Mouse (Mus musculus) cerebellum, postnatal 10 days (tissue): ENCODE results near the gene Csnk2a1.
"Not testable (repeated sequence)": the region's sequence is repeated elsewhere in the genome, so short reads cannot be mapped to it uniquely, and the experiment has no call there.

Experiments
- DNase-seq, 2 experiments: peaks; one replicate each; pipeline ENCODE4 v3.0.0; 2021; ENCODE audit warnings: mixed read lengths in 2 of 2

Gene Csnk2a1

DNA sequence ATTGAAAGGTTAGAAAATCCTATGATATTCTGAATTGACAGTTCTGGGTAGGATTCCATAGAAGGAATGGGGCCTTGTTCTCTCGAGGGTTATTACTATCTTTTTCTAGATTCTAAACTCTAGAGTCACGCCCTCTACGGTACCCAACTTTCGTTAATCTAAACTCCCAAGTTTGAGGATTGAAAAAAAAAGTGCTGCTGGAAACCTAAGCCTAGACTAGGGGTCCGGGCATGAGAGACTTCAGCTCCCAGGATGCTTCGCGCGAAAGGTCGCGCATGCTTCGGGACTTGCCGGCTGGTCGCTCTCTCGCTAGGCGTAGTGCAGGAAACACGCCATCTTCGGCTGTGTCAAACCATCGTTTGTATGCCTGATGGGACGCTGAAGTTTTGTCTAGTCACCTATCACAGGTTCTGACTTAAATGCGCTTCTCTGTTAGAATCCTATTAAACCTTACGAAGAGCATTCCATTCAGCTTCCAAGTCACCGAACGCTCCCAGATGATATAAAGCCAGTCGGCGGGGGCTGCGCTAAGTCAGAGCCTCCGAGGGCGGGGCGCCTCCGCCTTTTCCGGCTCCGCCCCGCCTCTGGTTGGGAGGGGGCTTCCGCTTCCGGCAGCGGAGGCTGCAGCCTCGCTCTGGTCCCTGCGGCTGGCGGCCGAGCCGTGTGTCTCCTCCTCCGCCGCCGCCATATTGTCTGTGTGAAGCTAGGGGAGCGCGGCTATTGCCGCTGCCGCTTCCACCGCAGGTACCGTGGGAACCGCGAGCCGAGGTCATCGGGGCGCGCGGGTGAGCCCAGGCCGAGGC lies at the start of gene Csnk2a1:
Csnk2a1 (plus strand) TSS at position 592 of the 803 bp plus-strand sequence.
- DNase-seq, result peak; percentile 95 to 96

GRCm38 (mm10) chr2:152177162-152177805 lies 49.4 kb upstream of the Csnk2a1 start:
- no peak for DNase-seq

- no peak for DNase-seq
These were observed 48.9 kb upstream of the Csnk2a1 start for GRCm38 (mm10) chr2:152177806-152178170.

DNA sequence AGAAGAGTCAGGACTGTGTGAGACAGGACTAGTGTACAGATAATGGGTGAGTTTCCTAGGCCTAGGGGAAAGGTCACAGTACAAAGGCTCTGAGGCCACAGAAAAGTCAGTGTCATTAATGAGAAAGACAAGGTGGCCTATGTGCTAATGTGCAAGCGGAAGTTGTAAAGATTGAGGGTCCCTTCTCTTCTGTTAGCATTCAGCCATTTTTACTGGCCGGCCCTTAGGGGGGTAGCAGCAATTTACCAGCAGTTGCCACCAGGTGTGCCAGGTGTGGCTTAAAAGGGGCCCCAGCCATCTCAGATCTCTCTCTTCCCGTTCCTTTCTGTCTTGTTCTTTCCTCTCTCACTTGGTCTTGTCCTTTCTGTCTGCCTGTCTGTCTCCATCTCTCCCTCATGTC lies 48.3 kb upstream of the Csnk2a1 start:
- no peak for DNase-seq

DNA sequence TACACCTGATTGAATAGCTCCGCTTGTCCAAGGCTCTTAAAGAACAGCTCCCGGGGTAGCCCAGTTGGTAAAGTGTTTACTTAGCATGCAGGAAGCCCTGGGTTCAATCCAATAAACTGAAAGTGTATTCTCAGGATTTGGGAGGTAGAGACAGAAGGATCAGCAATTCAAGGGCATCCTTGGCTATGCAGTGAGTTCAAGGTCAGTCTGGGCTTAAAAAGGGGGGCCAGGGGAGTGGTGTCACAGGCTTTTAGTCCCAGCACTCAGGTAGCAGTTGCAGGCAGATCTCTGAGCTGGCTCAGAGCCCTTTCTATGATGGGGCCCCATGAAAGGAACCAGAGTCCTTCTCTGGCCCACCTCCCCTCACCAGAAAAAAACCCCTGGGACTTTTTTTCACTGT lies 47.3 kb upstream of the Csnk2a1 start:
- no peak for DNase-seq

GRCm38 (mm10) chr2:152180323-152180722 lies 46.3 kb upstream of the Csnk2a1 start:
- peak; percentile 79 to 91 for DNase-seq

DNA sequence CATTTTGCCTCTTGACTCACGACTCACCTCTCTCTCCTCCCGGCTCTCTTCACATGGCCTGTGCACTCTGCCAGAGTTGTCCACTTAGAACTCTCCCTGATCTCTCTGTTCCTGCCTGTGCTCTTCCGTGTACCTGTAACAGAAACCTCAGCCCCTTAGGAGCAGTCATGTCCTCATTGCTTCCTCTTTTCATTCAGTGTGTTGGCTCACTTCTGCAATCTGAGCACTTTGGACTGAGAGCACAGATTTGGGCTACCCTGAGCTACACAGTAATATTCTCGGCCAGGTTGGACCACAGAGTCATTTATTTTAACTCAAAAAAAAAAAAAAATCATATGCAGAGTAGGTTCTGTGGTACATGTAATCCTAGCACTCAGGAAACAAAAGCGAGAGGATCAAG lies 39.5 kb upstream of the Csnk2a1 start:
- DNase-seq, result no peak

DNA sequence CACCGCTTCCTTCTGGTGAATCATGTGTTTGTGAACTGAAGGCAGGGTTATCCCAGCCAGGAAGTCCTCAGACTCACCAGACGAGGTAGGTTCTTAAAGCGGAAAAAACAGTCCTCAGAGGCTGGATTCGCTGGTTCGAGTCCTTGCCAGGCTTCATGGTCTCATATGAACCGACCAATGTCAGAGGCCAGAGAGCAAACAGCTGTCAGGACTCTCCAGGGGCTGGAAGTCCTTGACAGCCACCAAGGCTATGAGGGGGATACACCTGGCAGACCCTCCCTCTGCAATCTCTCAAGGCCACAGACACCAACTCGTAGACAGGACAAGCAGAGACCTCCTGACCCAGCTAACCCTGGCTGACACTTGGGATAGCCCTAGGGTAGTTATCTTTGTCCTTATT lies 37.4 kb upstream of the Csnk2a1 start:
- DNase-seq, result no peak

GRCm38 (mm10) chr2:152189640-152190039 lies 37.0 kb upstream of the Csnk2a1 start:
- DNase-seq, result no peak

DNA sequence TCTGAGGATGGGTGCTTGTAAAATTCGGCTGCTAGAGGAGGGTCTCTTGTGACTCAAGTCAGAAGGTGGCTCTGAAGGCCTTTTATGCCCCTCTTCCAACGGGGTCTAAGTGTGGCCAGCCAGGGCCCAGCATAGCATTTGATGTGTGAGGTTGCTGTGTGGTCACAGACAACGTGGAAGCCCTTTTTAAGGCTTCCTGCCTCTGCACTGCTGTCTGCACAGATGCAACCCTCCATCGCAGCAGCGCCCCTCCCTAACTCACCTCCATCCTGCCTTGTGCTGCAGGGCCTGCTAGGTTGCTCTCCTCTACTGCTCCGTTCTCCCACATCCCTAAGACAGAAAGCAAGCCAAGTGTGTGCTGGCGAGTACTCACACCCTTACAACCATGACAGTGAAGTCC lies 36.5 kb upstream of the Csnk2a1 start:
- DNase-seq, result peak in 1 of 2 experiments; percentile 13

DNA sequence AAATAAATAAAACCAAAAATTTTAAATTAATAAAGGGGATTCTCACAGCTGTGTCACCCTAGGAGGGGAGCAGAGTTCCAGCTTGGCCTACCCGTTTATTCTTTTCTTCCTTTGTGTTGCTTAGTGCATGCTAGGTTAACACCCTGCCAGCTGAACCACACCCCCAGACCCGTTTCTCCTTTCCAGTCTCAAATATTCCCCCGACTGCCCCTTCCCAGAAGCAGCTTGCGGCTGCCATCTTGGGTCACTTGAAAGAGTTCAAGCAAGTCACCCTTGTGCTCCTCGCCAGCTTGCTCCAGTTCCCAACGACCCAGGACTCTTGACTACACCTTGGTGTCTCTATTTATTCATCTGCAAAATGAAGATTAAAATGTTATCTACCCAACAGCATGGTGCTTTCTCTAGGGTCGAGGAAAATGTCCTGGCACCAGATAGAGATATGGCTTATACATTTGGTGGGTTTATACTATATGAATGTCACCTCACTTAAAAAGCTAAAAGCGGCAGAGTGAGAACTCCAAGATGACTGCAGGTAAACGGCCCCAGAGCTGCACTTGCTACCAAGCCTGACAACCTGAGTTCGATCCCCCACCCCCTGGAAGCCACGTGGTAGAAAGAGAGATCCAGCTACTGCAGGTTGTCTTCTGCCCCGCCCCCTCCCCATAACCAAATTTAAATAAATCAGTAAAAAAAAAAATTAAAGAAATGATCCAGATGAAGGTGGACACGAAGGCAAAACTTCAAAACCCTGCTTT lies 33.9 kb upstream of the Csnk2a1 start:
- no peak for DNase-seq

GRCm38 (mm10) chr2:152193346-152193710 lies 33.3 kb upstream of the Csnk2a1 start:
- DNase-seq, result no peak

DNA sequence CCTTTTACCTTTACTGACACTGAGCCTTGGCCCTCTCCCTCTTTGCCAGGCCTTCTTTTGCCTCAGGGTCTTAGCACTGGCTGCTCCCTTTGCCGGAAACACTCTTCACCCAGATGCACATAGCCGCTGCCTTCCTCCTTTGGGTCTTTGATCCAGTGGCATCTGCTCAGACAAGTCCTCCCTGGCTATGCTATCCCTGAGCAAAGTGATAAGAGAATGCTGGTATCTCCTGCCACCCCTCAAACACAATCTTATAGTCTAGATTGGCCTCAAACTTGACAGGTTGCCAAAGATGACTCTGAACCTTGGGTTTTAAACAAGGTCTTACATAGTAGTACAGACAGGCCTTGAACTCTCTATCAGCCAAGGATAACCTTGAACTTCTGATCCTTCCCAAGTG lies 32.1 kb upstream of the Csnk2a1 start:
- DNase-seq, result no peak

GRCm38 (mm10) chr2:152196896-152197295 lies 29.7 kb upstream of the Csnk2a1 start:
- no peak for DNase-seq

GRCm38 (mm10) chr2:152197301-152197712 lies 29.3 kb upstream of the Csnk2a1 start:
- DNase-seq, result peak; percentile 83 to 88

DNA sequence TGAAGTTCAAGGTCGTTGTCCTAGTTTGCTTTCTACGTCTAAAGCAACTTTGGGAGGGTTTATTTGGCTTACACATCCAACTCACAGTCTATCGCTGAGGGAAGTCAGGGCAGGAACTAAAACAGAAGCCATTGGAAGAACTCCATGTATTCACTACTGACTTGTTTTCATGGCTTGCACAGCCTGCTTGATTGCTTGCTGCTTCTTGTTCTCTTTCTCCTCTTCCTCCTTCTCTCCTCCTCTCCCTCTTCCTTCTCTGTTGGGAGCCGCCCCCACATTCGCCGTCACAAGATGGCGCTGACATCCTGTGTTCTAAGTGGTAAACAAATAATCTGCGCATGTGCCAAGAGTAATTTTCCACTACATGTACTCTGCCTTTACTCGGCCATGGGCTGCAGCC lies 20.5 kb upstream of the Csnk2a1 start:
- not testable (repeated sequence) for DNase-seq

- DNase-seq, result no peak
These were observed 14.8 kb upstream of the Csnk2a1 start for GRCm38 (mm10) chr2:152211871-152212270.

- DNase-seq, result no peak
These were observed 9.7 kb upstream of the Csnk2a1 start for GRCm38 (mm10) chr2:152216975-152217374.

GRCm38 (mm10) chr2:152223521-152224300 lies 2.9 kb upstream of the Csnk2a1 start:
- peak; percentile 10 for DNase-seq

GRCm38 (mm10) chr2:152225536-152225935 lies 1.1 kb upstream of the Csnk2a1 start:
- DNase-seq, result peak; percentile 12 to 13

DNA sequence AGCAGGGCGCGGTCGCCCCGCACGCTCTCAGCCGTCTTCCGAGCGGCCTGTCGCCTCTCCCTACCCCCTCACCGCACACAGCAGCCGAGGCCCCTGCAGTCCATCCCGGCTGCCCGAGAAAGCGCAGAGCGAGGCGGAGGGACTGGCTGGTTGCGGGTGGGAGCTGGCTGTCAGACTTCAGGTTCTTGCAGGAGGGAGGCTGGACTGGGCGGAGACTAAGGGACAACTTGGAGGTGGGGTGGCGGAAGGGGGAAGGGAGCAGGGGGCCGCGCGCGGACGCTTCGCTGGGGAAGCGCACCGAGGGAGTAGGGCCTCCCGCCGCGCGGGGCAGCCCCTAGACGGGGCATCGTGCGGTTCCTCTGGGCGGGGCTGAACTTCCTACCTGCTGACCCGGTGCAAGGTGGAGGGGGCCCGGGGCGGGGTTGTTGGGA lies 427 bp downstream of the Csnk2a1 start:
- DNase-seq, result peak; percentile 79 to 82

DNA sequence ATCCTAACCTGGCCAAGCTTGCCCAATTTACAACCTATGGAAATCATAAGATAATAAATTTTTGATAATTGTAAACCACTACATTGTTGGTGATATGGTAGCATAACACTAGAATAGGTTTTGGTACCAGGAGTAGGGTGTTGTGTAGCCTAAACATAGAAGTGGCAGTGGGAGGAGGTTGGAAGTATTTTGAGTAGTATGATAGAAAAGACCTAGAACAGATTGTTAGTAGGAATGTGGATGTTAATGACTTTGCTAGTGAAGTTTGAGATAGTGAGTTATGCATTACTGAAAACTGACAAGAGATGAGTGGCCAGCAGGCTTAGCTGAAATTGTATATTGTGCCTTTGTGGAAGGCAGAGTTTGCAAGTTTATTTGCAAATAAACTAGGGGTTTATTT lies 3.4 kb downstream of the Csnk2a1 start:
- DNase-seq, result no peak

DNA sequence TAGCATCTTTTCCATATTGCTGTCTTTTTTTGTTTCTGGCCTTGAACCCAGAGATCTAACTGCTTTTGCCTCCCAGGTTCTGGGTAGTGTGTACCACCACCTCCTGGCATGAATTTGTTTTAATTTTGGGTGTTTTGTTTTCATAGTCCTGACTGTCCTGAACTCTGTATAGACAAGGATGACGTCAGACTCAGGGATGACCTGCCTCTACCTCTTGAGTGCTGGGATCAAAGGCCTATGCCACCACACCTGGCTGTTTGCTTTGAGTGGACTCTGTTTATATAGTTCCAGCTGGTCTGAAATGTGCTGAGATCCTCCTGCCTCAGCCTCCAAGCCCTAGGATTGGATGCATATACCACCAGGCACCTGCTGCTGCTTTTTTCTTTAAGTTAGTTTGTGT lies 11.3 kb downstream of the Csnk2a1 start:
- no peak for DNase-seq
